Mouse (Mus musculus) embryonic facial prominence, embryonic 10.5 days (tissue): Measurements from ENCODE around the gene Scn8a. TPM values are rescaled to one million over a fixed set of nuclear protein-coding genes. Genes with fewer than 3 reads are reported as not detected.

Experiments
- DNase-seq: peaks from one replicate; pipeline ENCODE4 v3.0.0-alpha.2; 2017; ENCODE audit warnings: low spot score
- H3K27ac ChIP-seq: fragments of 300-500 bp; sonication (generic); replicated peaks from 2 replicates; pipeline ENCODE4 v1.5.1; 2016; ENCODE audit warnings: mild to moderate bottlenecking
- H3K27me3 ChIP-seq: fragments of 300-500 bp; sonication (generic); replicated peaks from 2 replicates; pipeline ENCODE4 v1.6.1; 2016; ENCODE audit warnings: low read depth, mild to moderate bottlenecking; ENCODE audit not compliant: poor library complexity, severe bottlenecking
- H3K36me3 ChIP-seq: fragments of 300-500 bp; sonication (generic); replicated peaks from 2 replicates; pipeline ENCODE4 v1.6.1; 2016; ENCODE audit warnings: mild to moderate bottlenecking, moderate library complexity
- H3K4me1 ChIP-seq: fragments of 300-500 bp; sonication (generic); 2 replicates; pipeline ENCODE4 v1.6.1; 2016
- H3K4me3 ChIP-seq: fragments of 300-500 bp; sonication (generic); 2 replicates; pipeline ENCODE4 v1.5.1; 2016; ENCODE audit warnings: mild to moderate bottlenecking, moderate library complexity
- H3K9me3 ChIP-seq: fragments of 300-500 bp; sonication (generic); 2 replicates; pipeline ENCODE4 v1.6.1; 2016; ENCODE audit warnings: mild to moderate bottlenecking
- WGBS: fragments of 180-500 bp; shearing (Covaris S2); methylation state at CpG from one replicate; pipeline ENCODE4 v1.1.7; 2016; 5-methylcytosine and 5-hydroxymethylcytosine counted together
- polyA plus RNA-seq: library from polyadenylated mRNA; unstranded; fragments of >200 nt; fragmentation: Nextera tagmentation; extraction: Ambion mirVana; gene quantifications from 2 replicates; pipeline ENCODE4 v1.2.1, GENCODE M21; 2016

Scn8a gene
- polyA plus RNA-seq, 1 experiment from 2014 or later = 7.3 TPM

- Histone ChIP-seq H3K27me3 (no peaks in the 10 kb centered on the region), H3K27ac (no peak overlapping the region; the same call in 1 of the 2 replicates), H3K4me3 (no peak overlapping the region), H3K9me3 (no peaks in the 10 kb centered on the region), H3K36me3 (peaks cover 48% of the 10 kb centered on the region), H3K4me1 (peaks cover 100% of the 10 kb centered on the region)
- WGBS = 40% methylated on average over 3 of the region's 3 CpGs
- DNase-seq = no peak
Measured at GRCm38 (mm10) chr15:101068029-101068428, 198.4 kb downstream of the Scn8a start.

DNA sequence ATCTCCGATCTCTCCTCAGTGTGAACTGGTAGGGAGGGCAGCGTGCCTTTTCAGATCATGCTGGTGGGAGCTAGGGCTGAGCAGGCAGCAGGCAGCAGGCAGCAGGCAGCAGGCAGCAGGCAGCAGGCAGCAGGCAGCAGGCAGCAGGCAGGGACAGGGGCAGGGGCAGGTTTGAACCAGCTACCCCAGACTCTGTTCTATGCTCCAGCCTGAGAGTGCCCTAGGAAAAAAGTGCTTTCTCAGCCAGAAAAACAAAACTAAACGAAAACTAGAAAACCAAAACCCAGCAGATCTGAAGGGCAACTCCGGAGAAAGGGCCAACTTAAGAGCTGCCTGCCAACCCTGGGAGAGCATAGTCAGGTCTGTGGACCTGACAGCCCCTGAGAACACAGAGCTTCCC is 199.0 kb downstream of the Scn8a start:
- Histone ChIP-seq H3K27ac (peak overlapping the region; percentile 79), H3K36me3 (peaks cover 48% of the 10 kb centered on the region), H3K27me3 (no peaks in the 10 kb centered on the region), H3K4me3 (no peak overlapping the region), H3K4me1 (peaks cover 100% of the 10 kb centered on the region), H3K9me3 (no peaks in the 10 kb centered on the region)
- DNase-seq = no peak
- WGBS = 62% methylated on average over 4 of the region's 4 CpGs

GRCm38 (mm10) chr15:101069641-101070190 is 200.1 kb downstream of the Scn8a start:
- H3K4me1 ChIP-seq = peaks cover 99% of the 10 kb centered on the region
- H3K36me3 ChIP-seq = peaks cover 48% of the 10 kb centered on the region
- 0 out of 2 replicates have a peak overlapping the region, but pooled peaks have one; percentile 35 for H3K4me3 ChIP-seq
- peak overlapping the region; percentile 79 for H3K27ac ChIP-seq
- H3K27me3 ChIP-seq = no peaks in the 10 kb centered on the region
- WGBS = 50% methylated on average over 9 of the region's 9 CpGs
- H3K9me3 ChIP-seq = no peaks in the 10 kb centered on the region
- DNase-seq = no peak

DNA sequence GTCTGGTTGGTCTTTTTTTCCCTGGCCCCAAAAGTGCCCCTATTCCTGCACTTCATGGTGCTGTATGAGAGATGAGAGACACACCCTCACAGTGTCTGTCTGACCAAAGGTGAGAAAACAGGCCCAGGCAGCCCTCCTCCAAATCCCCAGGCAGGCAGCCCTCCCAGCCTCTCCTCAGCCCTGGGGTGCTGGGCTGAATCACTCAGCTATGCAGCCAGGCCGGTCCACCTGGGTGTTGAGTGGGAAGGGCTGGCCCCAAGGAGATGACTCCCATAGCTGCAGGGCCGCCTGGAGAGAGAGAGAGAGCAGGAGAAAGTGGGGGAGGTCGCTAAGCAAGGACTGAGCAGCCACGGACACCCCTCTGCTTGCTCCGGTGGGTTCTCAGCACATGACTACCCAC is 201.1 kb downstream of the Scn8a start:
- WGBS = 23% methylated on average over 5 of the region's 5 CpGs
- Histone ChIP-seq H3K9me3 (no peaks in the 10 kb centered on the region), H3K36me3 (peaks cover 42% of the 10 kb centered on the region), H3K27me3 (no peaks in the 10 kb centered on the region), H3K4me1 (peaks cover 99% of the 10 kb centered on the region), H3K4me3 (peak overlapping the region; percentile 35; the same call in 1 of the 2 replicates), H3K27ac (peak overlapping the region; percentile 79)
- DNase-seq = peak; percentile 63

- Histone ChIP-seq H3K36me3 (peaks cover 31% of the 10 kb centered on the region), H3K27ac (no peak overlapping the region), H3K4me1 (peaks cover 97% of the 10 kb centered on the region), H3K27me3 (no peaks in the 10 kb centered on the region), H3K9me3 (no peaks in the 10 kb centered on the region), H3K4me3 (no peak overlapping the region)
- DNase-seq = no peak
- 66% methylated on average over 2 of the region's 2 CpGs for WGBS
Measured at GRCm38 (mm10) chr15:101072736-101073135, 203.1 kb downstream of the Scn8a start.

DNA sequence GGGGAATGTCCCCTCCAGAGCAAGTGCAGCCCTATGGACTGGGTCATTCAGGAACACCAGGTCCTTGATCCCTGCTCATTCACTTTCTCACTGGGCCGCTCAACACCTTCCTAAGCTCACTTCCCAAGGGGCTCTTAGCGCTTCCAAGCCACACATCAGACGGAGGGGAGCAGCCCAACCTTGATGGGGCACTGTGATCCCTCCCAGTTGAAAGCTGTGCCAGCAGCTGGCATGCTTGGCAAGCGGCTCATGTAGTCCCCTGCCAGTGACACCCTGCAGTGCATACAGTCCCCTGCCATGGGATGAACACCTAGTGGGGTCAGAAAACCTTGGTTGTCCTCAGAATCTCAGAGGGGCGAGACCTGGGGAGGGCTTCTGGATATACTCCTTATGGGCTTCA is 204.4 kb downstream of the Scn8a start:
- Histone ChIP-seq H3K27me3 (no peaks in the 10 kb centered on the region), H3K36me3 (peaks cover 24% of the 10 kb centered on the region), H3K9me3 (no peaks in the 10 kb centered on the region), H3K4me3 (no peak overlapping the region), H3K27ac (no peak overlapping the region; the same call in 1 of the 2 replicates), H3K4me1 (peaks cover 95% of the 10 kb centered on the region)
- 89% methylated on average over 5 of the region's 5 CpGs for WGBS
- DNase-seq = no peak

GRCm38 (mm10) chr15:101075150-101075549 is 205.5 kb downstream of the Scn8a start:
- WGBS = 47% methylated on average over 4 of the region's 4 CpGs
- Histone ChIP-seq H3K4me3 (peak overlapping the region; percentile 99), H3K27ac (peak overlapping the region; percentile 99), H3K9me3 (no peaks in the 10 kb centered on the region), H3K4me1 (peaks cover 95% of the 10 kb centered on the region), H3K27me3 (no peaks in the 10 kb centered on the region), H3K36me3 (peaks cover 24% of the 10 kb centered on the region)
- no peak for DNase-seq

DNA sequence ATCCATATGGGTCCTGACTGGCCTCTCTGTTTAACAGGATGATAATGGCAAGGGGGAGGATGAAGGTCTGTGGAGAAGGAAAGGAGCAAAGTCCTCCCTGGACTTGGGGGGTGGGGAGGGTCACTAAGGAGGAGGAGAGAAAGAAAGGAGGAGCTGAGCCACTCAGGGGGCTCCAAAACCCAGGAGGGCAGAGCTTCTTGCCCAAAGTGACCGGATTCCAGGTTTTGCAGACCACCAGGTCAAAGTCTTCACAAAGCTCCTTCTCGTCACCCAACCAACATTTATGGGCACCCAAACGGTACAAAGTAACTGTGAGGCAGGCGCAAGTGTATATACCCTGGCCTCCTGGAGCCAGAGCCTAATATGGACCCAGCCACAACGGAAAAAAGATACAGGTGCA is 206.0 kb downstream of the Scn8a start:
- Histone ChIP-seq H3K4me3 (peak overlapping the region; percentile 99), H3K27me3 (no peaks in the 10 kb centered on the region), H3K4me1 (peaks cover 95% of the 10 kb centered on the region), H3K27ac (peak overlapping the region; percentile 99), H3K36me3 (peaks cover 24% of the 10 kb centered on the region), H3K9me3 (no peaks in the 10 kb centered on the region)
- peak; percentile 46 for DNase-seq
- 26% methylated on average over 5 of the region's 5 CpGs for whole genome bisulfite sequencing

- Histone ChIP-seq H3K9me3 (no peaks in the 10 kb centered on the region), H3K4me3 (peak overlapping the region; percentile 99), H3K36me3 (peaks cover 24% of the 10 kb centered on the region), H3K27me3 (no peaks in the 10 kb centered on the region), H3K4me1 (peaks cover 95% of the 10 kb centered on the region), H3K27ac (peak overlapping the region; percentile 99)
- peak; percentile 62 for DNase-seq
- WGBS = 2% methylated on average over 26 of the region's 26 CpGs
Measured at GRCm38 (mm10) chr15:101076071-101077000, 206.7 kb downstream of the Scn8a start.

DNA sequence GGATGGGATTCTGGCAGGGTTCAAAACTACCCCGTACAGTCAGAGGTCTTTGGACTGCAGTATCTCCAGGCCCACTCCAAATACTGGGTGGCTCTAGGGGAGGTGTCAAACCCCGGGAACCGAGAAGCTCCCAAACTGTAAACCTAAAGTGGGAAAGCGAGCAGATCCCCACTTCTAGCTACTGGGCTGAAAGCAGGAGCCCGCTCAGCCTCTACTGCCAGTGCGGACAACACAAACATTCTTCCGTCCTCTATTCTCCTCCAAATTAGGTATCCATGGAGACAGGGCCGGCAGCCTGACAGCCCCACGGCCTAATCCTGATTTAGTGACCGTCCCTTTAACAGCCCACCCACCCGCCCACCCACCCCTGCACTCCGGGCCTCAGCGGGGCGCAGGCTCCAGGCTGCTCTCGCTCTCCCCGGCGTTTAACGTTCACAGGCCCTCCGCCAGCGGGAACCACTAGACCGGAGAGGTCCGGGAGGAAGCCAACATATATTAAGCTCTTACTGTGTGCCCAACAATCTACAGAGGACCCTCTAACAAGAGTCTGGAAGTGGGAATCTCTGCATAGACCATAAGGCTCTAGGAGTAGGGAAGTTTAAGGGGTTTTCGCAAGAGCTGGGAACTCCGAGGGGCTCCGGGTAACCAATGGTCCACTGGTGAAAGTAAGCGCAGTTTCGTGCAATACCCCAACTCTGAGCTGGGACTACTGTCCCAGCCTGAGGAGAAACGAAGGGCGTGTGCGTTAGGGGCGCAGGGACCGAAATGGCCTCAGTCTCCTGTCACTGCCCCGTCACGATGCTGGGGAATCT is 207.5 kb downstream of the Scn8a start:
- peaks cover 95% of the 10 kb centered on the region for H3K4me1 ChIP-seq
- under 1% methylated on average over 34 of the region's 34 CpGs for WGBS
- H3K4me3 ChIP-seq = peak overlapping the region; percentile 99
- peaks cover 24% of the 10 kb centered on the region for H3K36me3 ChIP-seq
- H3K27me3 ChIP-seq = no peaks in the 10 kb centered on the region
- no peaks in the 10 kb centered on the region for H3K9me3 ChIP-seq
- DNase-seq = peak; percentile 65
- peak overlapping the region; percentile 99 for H3K27ac ChIP-seq

- Histone ChIP-seq H3K27ac (peak within 1 kb of the TSS; percentile 99), H3K36me3 (peaks cover 17% of the 10 kb centered on the region), H3K4me1 (peaks cover 95% of the 10 kb centered on the region), H3K4me3 (peak within 1 kb of the TSS; percentile 99), H3K9me3 (no peaks in the 10 kb centered on the region), H3K27me3 (no peaks in the 10 kb centered on the region)
- peak; percentile 81 for DNase-seq
- under 1% methylated on average over 85 of the region's 96 CpGs for WGBS
Measured at GRCm38 (mm10) chr15:101077813-101078730, 208.4 kb downstream of the Scn8a start, which contains the start of gene Fignl2. Fignl2 (minus strand) TSS chr15:101078567.
